Mouse (Mus musculus): Measurements from ENCODE around the gene Anxa4. TPM values are rescaled to one million over a fixed set of nuclear protein-coding genes. Genes with fewer than 3 reads are reported as not detected.

Anxa4 gene
- polyA plus RNA-seq, 1 experiment from 2014 or later: 146 TPM

GRCm38 (mm10) chr6:86823824-86824223 lies 30.4 kb upstream of the Anxa4 start:
- no peak overlapping the region for H3K4me2 ChIP-seq (ENCODE audit: low read depth, low read length)
- no peak overlapping the region for H3K9ac ChIP-seq (ENCODE audit: low read length)
- no peaks in the 10 kb centered on the region for H3K36me3 ChIP-seq (ENCODE audit: control insufficient read depth, insufficient read depth, low read length)
- H3K9me3 ChIP-seq (replicated peaks; ENCODE audit: control insufficient read depth, low read length): no peaks in the 10 kb centered on the region
- WGBS: 41% methylated on average over 10 of the region's 10 CpGs
- peaks cover 8% of the 10 kb centered on the region; the same call in 1 of the 2 replicates for H3K4me1 ChIP-seq (ENCODE audit: control insufficient read depth, insufficient read depth, low read length)
- no peak overlapping the region for H3K27ac ChIP-seq (ENCODE audit: low read length)
- ATAC-seq (ENCODE audit: insufficient read depth, low FRiP score): no peak
- no peaks in the 10 kb centered on the region for H3K27me3 ChIP-seq (ENCODE audit: control insufficient read depth, insufficient read depth, low read length)
- no peak overlapping the region for H3K4me3 ChIP-seq (replicated peaks; ENCODE audit: low read length)

- no peaks in the 10 kb centered on the region for H3K27me3 ChIP-seq (ENCODE audit: control insufficient read depth, insufficient read depth, low read length)
- no peaks in the 10 kb centered on the region for H3K36me3 ChIP-seq (ENCODE audit: control insufficient read depth, insufficient read depth, low read length)
- H3K9ac ChIP-seq (ENCODE audit: low read length): no peak overlapping the region
- 25% methylated on average over 9 of the region's 9 CpGs for WGBS
- no peak for ATAC-seq (ENCODE audit: insufficient read depth, low FRiP score)
- no peaks in the 10 kb centered on the region for H3K9me3 ChIP-seq (replicated peaks; ENCODE audit: control insufficient read depth, low read length)
- peaks cover 8% of the 10 kb centered on the region; the same call in 1 of the 2 replicates for H3K4me1 ChIP-seq (ENCODE audit: control insufficient read depth, insufficient read depth, low read length)
- no peak overlapping the region for H3K4me3 ChIP-seq (replicated peaks; ENCODE audit: low read length)
- H3K4me2 ChIP-seq (ENCODE audit: low read depth, low read length): peak overlapping the region; percentile 40
- H3K27ac ChIP-seq (ENCODE audit: low read length): no peak overlapping the region
These were observed 29.7 kb upstream of the Anxa4 start for GRCm38 (mm10) chr6:86823051-86823431.

- Histone ChIP-seq H3K4me1 (ENCODE audit: control insufficient read depth, insufficient read depth, low read length) (peaks cover 8% of the 10 kb centered on the region; the same call in 1 of the 2 replicates), H3K9ac (ENCODE audit: low read length) (peak overlapping the region; percentile 4; the same call in 1 of the 2 replicates), H3K4me3 (replicated peaks; ENCODE audit: low read length) (peak overlapping the region; percentile 15), H3K9me3 (replicated peaks; ENCODE audit: control insufficient read depth, low read length) (no peaks in the 10 kb centered on the region), H3K4me2 (ENCODE audit: low read depth, low read length) (peak overlapping the region; percentile 40), H3K27me3 (ENCODE audit: control insufficient read depth, insufficient read depth, low read length) (no peaks in the 10 kb centered on the region), H3K27ac (ENCODE audit: low read length) (no peak overlapping the region), H3K36me3 (ENCODE audit: control insufficient read depth, insufficient read depth, low read length) (no peaks in the 10 kb centered on the region)
- ATAC-seq (ENCODE audit: insufficient read depth, low FRiP score): peak; percentile 44; the same call in 1 of the 2 replicates
- 6% methylated on average over 19 of the region's 19 CpGs for WGBS
These were observed 29.1 kb upstream of the Anxa4 start for GRCm38 (mm10) chr6:86822285-86823050.

GRCm38 (mm10) chr6:86820690-86821089 lies 27.3 kb upstream of the Anxa4 start:
- Histone ChIP-seq H3K27ac (ENCODE audit: low read length) (no peak overlapping the region), H3K9me3 (replicated peaks; ENCODE audit: control insufficient read depth, low read length) (no peaks in the 10 kb centered on the region), H3K4me3 (replicated peaks; ENCODE audit: low read length) (no peak overlapping the region), H3K9ac (ENCODE audit: low read length) (no peak overlapping the region), H3K4me1 (ENCODE audit: control insufficient read depth, insufficient read depth, low read length) (peaks cover 8% of the 10 kb centered on the region; the same call in 1 of the 2 replicates), H3K27me3 (ENCODE audit: control insufficient read depth, insufficient read depth, low read length) (no peaks in the 10 kb centered on the region), H3K36me3 (ENCODE audit: control insufficient read depth, insufficient read depth, low read length) (no peaks in the 10 kb centered on the region), H3K4me2 (ENCODE audit: low read depth, low read length) (no peak overlapping the region)
- ATAC-seq (ENCODE audit: insufficient read depth, low FRiP score): 0 out of 2 replicates have a peak, but pooled peaks have one; percentile 10
- 52% methylated on average over 7 of the region's 7 CpGs for WGBS

- Histone ChIP-seq H3K36me3 (ENCODE audit: control insufficient read depth, insufficient read depth, low read length) (no peaks in the 10 kb centered on the region), H3K9me3 (replicated peaks; ENCODE audit: control insufficient read depth, low read length) (no peaks in the 10 kb centered on the region), H3K4me1 (ENCODE audit: control insufficient read depth, insufficient read depth, low read length) (peaks cover 13% of the 10 kb centered on the region; the same call in 1 of the 2 replicates), H3K27ac (ENCODE audit: low read length) (no peak overlapping the region), H3K4me2 (ENCODE audit: low read depth, low read length) (no peak overlapping the region), H3K9ac (ENCODE audit: low read length) (no peak overlapping the region), H3K4me3 (replicated peaks; ENCODE audit: low read length) (no peak overlapping the region), H3K27me3 (ENCODE audit: control insufficient read depth, insufficient read depth, low read length) (no peaks in the 10 kb centered on the region)
- no peak for ATAC-seq (ENCODE audit: insufficient read depth, low FRiP score)
- 78% methylated on average over 5 of the region's 5 CpGs for WGBS
These were observed 26.5 kb upstream of the Anxa4 start for GRCm38 (mm10) chr6:86819926-86820325.

- Histone ChIP-seq H3K27ac (ENCODE audit: low read length) (no peak overlapping the region), H3K4me1 (ENCODE audit: control insufficient read depth, insufficient read depth, low read length) (peaks cover 14% of the 10 kb centered on the region; the same call in 1 of the 2 replicates), H3K4me2 (ENCODE audit: low read depth, low read length) (no peak overlapping the region), H3K4me3 (replicated peaks; ENCODE audit: low read length) (no peak overlapping the region), H3K9ac (ENCODE audit: low read length) (no peak overlapping the region), H3K36me3 (ENCODE audit: control insufficient read depth, insufficient read depth, low read length) (no peaks in the 10 kb centered on the region), H3K27me3 (ENCODE audit: control insufficient read depth, insufficient read depth, low read length) (no peaks in the 10 kb centered on the region), H3K9me3 (replicated peaks; ENCODE audit: control insufficient read depth, low read length) (no peaks in the 10 kb centered on the region)
- 72% methylated on average over 4 of the region's 4 CpGs for WGBS
- ATAC-seq (ENCODE audit: insufficient read depth, low FRiP score): no peak
These were observed 25.5 kb upstream of the Anxa4 start for GRCm38 (mm10) chr6:86818914-86819313.

- 24% methylated on average over 8 of the region's 8 CpGs for WGBS
- Histone ChIP-seq H3K4me3 (replicated peaks; ENCODE audit: low read length) (no peak overlapping the region), H3K9ac (ENCODE audit: low read length) (no peak overlapping the region), H3K4me1 (ENCODE audit: control insufficient read depth, insufficient read depth, low read length) (peaks cover 6% of the 10 kb centered on the region; the same call in 1 of the 2 replicates), H3K27ac (ENCODE audit: low read length) (no peak overlapping the region), H3K4me2 (ENCODE audit: low read depth, low read length) (no peak overlapping the region), H3K9me3 (replicated peaks; ENCODE audit: control insufficient read depth, low read length) (no peaks in the 10 kb centered on the region), H3K27me3 (ENCODE audit: control insufficient read depth, insufficient read depth, low read length) (no peaks in the 10 kb centered on the region), H3K36me3 (ENCODE audit: control insufficient read depth, insufficient read depth, low read length) (no peaks in the 10 kb centered on the region)
- ATAC-seq (ENCODE audit: insufficient read depth, low FRiP score): no peak
These were observed 23.2 kb upstream of the Anxa4 start for GRCm38 (mm10) chr6:86816586-86816985.

- Histone ChIP-seq H3K36me3 (ENCODE audit: control insufficient read depth, insufficient read depth, low read length) (no peaks in the 10 kb centered on the region), H3K27me3 (ENCODE audit: control insufficient read depth, insufficient read depth, low read length) (no peaks in the 10 kb centered on the region), H3K4me1 (ENCODE audit: control insufficient read depth, insufficient read depth, low read length) (peaks cover 6% of the 10 kb centered on the region; the same call in 1 of the 2 replicates), H3K27ac (ENCODE audit: low read length) (no peak overlapping the region), H3K4me3 (replicated peaks; ENCODE audit: low read length) (no peak overlapping the region), H3K9ac (ENCODE audit: low read length) (0 out of 2 replicates have a peak overlapping the region, but pooled peaks have one; percentile 14), H3K4me2 (ENCODE audit: low read depth, low read length) (peak overlapping the region; percentile 27; the same call in 1 of the 2 replicates), H3K9me3 (replicated peaks; ENCODE audit: control insufficient read depth, low read length) (no peaks in the 10 kb centered on the region)
- WGBS: 7% methylated on average over 7 of the region's 7 CpGs
- ATAC-seq (ENCODE audit: insufficient read depth, low FRiP score): no peak
These were observed 22.1 kb upstream of the Anxa4 start for GRCm38 (mm10) chr6:86815436-86815835.

- no peak overlapping the region for H3K27ac ChIP-seq (ENCODE audit: low read length)
- H3K9me3 ChIP-seq (replicated peaks; ENCODE audit: control insufficient read depth, low read length): no peaks in the 10 kb centered on the region
- H3K9ac ChIP-seq (ENCODE audit: low read length): 0 out of 2 replicates have a peak overlapping the region, but pooled peaks have one; percentile 14
- peak overlapping the region; percentile 27; the same call in 1 of the 2 replicates for H3K4me2 ChIP-seq (ENCODE audit: low read depth, low read length)
- WGBS: 44% methylated on average over 3 of the region's 3 CpGs
- 0 out of 2 replicates have a peak, but pooled peaks have one; percentile 22 for ATAC-seq (ENCODE audit: insufficient read depth, low FRiP score)
- peaks cover 6% of the 10 kb centered on the region; the same call in 1 of the 2 replicates for H3K4me1 ChIP-seq (ENCODE audit: control insufficient read depth, insufficient read depth, low read length)
- no peaks in the 10 kb centered on the region for H3K36me3 ChIP-seq (ENCODE audit: control insufficient read depth, insufficient read depth, low read length)
- no peak overlapping the region for H3K4me3 ChIP-seq (replicated peaks; ENCODE audit: low read length)
- H3K27me3 ChIP-seq (ENCODE audit: control insufficient read depth, insufficient read depth, low read length): no peaks in the 10 kb centered on the region
These were observed 21.5 kb upstream of the Anxa4 start for GRCm38 (mm10) chr6:86814926-86815325.

Data from stomach, embryonic 16.5 days (tissue).